Comparison of ENCODE assay signal across 20 mouse cellular contexts in the genomic region with DNA sequence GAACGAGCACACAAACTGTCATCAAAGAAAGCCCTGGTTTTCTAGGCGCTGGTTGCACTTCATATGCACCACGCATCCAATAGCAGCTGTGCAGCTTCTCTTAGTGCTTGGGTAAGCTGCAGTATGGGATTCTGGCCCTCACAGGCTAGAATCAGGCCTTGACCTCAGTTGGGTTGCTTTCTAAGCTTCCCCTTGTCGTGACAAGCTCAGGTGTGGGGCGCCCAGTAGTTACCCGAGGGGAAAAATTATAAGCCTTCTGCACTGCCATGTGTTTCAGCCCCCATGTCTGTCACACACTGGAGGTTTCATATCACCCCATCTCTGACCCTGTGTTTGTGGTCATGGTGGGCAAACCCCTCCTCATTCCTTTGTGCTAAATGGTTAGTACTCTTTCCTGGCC. TPM values are rescaled to one million over a fixed set of nuclear protein-coding genes. Genes with fewer than 3 reads are reported as not detected.
"Had no signal": no experiment of that assay in that cellular context is flagged by ENCODE, and none has a peak within 500 bp of the region (broad histone marks: within the 10 kb centered on the region; RNA-seq: fewer than 3 reads in every experiment).

No protein-coding gene starts in this region.

- H3K4me2 ChIP-seq: neural tube, embryonic 13.5 days; neural tube, embryonic 15.5 days; stomach, embryonic 15.5 days had no signal

- DNase-seq: right cerebral cortex, adult 18-20 months; right cerebral cortex, postnatal 14 days; right cerebral cortex, postnatal 25 days; right cerebral cortex, postnatal 4 days; spleen, adult 18-20 months; thymus, adult 18-20 months; thymus, adult 2 months; thymus, postnatal 14 days; thymus, postnatal 25 days; thymus, postnatal 36 days; thymus, postnatal 4 days had no signal

- H3K4me3 ChIP-seq: neural tube, embryonic 13.5 days; neural tube, embryonic 15.5 days; stomach, embryonic 15.5 days had no signal

- H3K9ac ChIP-seq: neural tube, embryonic 13.5 days; neural tube, embryonic 15.5 days; stomach, embryonic 15.5 days had no signal

- H3K27me3 ChIP-seq: neural tube, embryonic 13.5 days; neural tube, embryonic 15.5 days; stomach, embryonic 15.5 days had no signal

- H3K36me3 ChIP-seq: neural tube, embryonic 13.5 days; neural tube, embryonic 15.5 days; stomach, embryonic 15.5 days had no signal

- H3K9me3 ChIP-seq: neural tube, embryonic 13.5 days; neural tube, embryonic 15.5 days; stomach, embryonic 15.5 days had no signal

- H3K4me1 ChIP-seq: neural tube, embryonic 13.5 days; stomach, embryonic 15.5 days had no signal

- H3K27ac ChIP-seq: neural tube, embryonic 13.5 days; neural tube, embryonic 15.5 days; stomach, embryonic 15.5 days; stomach, postnatal 0 days had no signal

RNA-seq across cellular contexts. Expression of a gene that starts 42.0 kb away (rescaled TPM):
- total RNA-seq: neutrophil, adult 5-6 weeks had no signal
- polyA plus RNA-seq: small intestine, adult 2 months; spleen, adult 2 months; stomach, embryonic 14.5 days; stomach, embryonic 15.5 days; stomach, postnatal 0 days; urinary bladder, adult 2 months had no signal
